Mouse (Mus musculus) 3134 (cell line): ENCODE measurements around the gene Prr19.

Experiments
- DNase-seq: peaks from one replicate; pipeline ENCODE4 v3.0.0-alpha.2; 2011; ENCODE audit warnings: low spot score; ENCODE audit not compliant: insufficient read length; ENCODE audit errors: extremely low read depth

Gene Prr19

DNA sequence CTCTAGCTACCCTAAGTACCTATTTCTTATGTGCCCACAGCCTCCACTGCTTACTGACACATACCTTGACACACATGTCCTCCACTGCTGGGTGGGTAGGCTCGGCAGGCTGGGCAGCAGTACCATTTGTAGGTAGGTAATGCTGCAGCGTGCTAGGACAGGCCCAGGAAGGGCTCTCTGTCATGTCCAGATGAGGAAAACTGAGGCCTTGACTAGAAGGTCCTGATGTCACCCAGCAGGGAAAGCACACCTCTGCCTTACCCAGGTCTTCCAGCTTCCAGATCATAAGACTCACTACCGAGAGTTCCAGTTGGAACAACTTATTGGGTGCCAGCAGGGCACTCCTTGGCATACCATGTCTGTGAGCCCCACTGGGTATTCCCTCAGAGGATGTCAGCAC lies 26.2 kb upstream of the Prr19 start:
- no peak for DNase-seq

DNA sequence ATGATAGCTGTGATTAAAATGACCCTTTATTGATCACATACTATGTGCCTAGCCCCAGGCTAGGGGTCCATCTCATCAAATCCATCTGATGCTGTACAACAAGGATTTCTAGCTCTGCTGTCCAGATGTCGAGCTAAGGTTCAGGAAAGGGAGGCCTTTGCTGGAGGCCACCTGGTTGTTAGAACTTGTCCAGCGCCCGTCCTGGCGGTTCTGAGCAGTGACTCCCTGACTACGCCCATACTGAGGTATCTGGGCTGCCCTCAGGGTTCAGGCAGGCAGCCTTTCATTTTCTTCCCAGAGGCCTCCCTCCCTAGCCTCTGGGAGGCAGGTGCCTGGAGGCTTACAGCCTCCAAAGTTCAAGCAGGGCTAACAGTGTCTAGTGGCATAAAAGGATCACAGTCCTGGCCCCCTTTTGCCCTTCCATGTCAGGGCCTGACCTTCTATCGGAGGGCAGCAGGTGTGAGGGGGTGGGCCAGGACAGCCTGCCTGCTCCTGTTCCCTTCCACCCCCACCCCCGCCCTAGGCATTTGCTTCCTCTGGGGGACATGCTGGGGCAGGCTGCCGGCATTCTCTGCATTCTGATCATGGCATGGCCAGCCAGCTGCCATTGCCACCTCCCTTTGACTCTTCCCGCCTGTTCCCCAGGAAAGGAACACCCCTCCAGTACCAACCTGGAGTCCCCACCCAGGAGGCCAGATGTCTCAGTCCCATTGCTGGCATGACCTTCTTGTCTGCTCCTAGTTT lies 25.5 kb upstream of the Prr19 start:
- DNase-seq = no peak

DNA sequence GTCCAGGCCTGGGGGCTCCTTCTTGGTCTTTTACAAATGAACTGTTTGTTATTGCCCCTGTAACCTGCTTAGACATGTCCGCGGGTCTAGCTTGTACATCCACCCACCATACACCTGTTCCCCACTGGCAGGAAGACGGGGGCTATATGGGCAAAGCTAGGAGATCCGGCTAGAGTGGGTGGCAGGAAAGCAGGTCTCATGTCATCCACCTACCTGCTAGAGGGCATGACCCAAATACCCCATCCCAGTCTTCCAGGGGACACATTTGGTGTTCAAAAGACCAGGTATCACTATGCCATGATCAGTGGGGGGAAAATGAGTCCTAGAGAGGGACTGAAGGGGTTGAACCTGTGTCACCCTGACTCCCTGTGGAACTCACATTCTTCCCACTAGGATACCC lies 23.8 kb upstream of the Prr19 start:
- DNase-seq = no peak

DNA sequence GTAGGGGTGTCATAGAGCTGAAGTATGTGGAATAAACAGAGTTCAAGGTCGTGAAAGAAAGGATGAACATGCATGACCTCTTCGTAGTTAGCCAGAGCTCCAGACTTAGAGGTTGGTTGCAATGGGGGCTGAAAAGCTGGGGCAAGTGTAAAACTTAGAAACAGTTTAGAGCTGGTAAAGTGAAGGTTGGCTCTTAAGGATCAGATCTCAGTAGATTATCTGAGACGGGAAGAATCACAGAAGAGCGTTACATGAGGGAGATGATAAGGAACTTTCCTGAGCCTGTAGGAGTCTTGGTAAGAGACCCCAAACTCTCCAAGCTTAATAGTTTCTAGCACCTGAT lies 23.2 kb upstream of the Prr19 start:
- no peak for DNase-seq

DNA sequence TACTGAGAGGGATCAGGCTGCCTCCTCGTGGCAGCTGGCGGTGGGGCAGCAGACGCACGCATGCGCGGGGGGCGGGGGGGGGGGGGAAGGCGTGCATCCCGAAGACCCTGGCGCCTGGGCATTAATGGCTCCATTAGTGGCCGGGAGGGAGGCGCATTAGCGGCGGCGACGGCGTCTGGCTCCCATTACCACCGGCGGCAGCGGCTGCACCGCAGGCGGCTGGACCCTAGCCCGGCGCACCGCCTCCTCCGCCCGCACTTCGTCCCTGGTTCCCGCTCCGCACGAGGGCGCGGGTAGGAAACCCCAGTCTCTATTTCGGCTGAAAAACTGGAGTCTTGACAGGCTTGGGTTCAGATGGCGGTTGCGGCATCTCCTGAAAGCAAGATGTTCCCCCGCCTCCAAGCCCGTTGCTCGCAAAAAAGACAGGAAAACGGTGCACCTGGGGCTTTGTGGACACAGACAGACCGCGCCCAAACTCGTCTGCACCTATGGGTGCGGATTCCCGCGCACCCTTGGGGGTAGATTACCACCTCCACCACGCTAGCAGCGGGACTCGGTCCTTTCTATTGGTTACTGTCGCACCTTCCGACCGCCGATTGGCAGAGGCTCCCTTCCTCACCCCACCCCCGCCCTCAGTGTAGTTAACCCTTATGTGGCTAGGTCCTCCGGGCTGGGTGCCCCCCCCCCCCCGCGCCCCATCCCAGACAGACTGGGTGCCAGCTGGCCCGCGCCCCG lies 22.7 kb upstream of the Prr19 start:
- peak; percentile 95 for DNase-seq

DNA sequence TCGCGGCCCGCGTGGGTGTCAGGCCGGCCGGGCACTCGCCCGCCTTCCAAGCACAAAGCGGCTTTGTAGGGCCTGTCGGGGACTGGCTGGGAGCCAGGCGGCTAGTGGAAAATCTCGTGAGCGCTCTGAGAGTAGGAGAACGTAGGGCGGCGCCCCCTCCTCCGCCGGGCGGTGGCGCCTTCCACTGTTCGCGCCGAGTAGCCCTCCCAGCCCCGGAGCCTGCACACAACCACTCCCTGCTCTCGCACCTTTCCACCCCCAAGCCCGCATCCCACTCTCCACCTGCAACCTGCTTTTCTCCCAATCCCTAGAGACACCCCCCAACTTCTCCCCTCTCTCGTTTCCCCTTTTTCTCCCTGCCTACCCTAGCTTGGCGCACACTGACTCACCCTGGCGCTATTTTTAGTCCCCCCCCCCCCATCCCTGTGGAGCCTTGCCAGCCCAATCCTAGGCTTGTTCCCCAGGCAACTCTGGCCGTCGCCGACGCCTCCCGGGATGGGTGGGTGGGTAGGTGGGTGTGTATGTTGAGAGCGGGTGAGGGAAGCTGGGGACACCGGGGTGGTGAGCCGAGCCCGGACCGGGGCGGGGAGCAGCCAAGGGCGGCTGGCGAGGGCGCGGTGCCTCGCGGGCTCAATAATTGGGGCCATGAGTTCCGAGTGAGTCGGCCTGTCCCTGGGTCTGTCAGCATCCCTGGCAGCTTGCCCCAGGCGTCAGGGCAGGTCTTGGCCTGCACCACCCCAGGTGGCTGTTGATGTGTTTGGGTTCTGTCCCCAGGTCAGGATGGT lies 21.9 kb upstream of the Prr19 start:
- peak; percentile 89 for DNase-seq

DNA sequence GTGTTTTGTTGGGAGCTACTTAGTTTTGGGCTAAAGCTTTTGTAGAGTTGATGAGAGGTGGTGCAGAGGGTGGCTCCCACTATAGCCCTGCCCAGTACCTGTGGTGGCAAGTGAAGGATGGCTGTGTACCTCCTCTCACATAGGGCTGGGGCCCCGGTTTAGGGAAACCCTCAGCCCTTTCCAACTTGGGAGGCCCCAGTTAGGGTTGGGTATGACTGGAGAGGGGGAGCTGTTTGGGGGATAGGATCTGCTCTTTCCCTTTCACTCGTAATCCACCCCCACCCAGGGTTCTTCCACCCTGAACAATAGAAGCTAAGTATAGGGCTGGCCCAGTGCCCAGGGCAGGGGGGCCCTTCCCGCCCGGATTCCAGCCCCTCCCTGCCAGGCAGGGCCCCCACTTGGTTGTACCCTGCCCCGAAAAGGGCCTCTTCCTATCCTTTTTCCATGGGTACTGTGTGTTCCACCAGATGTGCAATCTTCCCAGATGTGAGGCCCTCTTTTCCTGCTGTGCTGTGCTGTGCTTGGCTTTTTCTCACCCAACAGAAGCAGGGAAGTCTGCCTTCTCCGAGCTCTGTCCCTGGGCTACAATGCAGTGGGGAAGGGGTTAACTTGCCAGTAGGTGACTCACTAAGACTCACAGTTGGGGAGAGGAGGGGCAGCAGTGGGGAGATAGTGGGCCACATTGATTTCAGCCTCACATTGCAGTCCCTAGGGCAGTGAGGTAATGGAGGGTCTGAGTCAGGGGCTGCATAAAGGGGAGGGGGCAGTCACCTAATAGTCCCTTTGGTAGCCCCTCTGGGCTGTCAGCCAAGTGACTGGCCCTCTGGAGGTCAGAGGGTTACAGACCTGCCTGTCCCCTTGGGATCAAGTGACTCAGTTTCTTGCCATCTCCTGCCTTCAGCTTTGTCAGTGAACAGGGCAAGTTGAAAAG lies 21.1 kb upstream of the Prr19 start:
- DNase-seq = peak; percentile 77

DNA sequence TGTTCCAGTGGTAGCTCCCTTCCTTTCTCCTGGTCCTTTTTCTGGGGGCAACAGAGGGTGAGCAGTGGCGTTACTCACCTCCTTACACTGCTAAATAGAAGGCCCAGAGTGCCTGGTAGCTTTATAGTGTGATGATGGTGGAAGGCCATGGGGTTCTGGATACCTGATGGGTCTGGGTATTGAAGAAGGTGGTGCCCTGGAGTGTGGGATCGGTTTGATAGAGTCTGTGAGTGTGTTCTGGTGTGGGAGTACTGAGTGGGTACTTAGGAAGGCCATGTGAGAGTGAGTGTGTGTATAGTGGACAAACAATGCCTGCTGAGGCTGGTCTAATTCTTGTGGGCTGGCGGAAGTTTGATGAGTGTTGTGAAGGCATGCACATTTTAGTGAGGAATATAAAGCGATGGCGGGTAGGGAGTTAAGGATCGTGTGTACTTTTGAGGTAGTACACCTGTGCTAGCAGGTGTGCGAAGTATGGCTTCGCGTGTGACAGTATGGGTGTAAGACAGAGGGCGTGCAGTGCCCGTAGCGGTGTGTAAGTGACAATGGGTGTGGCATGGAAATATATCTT lies 20.0 kb upstream of the Prr19 start:
- DNase-seq = no peak

DNA sequence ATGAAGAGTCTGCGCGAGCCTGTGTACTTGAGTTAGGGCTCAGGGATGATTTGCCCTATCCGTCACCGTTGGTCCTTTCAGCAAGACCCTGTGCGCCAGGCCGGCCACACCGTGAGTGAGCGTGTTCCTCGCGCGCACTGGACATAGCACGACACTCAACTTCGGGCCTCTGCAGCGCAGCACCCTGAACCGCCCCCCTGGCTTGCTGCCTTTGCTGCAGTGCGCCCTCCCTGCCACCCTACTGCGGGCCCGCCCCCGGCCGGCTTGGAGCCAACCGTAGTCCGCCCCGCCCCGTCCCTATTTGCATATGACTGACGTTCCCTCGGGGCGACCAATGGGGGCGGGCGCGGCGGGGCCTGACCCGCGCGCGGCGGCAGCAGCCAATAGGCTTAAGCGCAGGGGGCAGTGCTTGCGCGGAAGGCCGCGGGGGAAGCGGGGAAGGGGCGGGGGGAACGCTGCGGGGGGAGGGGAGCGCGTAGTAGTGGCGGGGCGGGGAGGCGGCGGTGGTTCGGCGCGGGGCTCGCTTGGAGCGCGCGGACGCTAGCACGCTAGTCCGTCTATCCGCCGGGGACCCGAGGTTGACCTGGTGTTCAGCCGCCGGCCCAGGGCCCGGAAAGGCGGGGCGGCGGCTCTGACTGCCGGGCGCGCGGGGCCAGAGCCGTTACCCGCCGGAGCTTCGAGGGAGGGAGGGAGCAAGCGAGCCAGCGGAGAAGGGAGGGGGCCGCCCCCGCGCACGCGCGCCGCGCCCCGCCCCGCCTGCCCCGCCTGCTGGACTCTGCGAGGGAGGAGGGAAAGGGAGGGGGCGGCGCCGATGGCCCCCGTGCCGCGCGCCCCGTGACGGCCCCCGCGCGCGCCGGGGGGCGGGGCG lies 19.2 kb upstream of the Prr19 start:
- DNase-seq = peak; percentile 99

DNA sequence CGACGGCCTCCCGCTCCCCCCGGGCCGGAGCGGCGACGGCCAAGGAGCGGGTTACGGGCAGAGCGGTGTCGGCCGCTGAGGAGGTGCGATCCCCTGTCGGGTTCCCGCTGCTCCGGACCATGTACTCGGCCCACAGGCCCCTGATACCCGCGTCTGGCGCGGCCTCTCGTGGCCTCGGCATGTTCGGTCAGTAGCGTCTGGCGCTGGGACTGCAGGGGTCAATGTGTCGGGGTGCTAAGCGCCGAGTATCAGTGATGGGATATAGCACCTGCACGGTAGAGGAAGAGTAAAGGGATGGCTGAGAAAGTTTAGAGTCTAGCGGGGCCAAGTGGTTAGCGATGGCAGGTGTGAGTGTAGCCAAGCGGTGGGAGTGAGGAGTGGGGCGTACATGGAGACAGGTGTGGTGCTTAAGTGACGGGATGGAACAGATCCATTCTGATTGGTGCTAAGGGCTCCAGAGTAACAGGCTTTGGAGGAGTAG lies 18.4 kb upstream of the Prr19 start:
- DNase-seq = peak; percentile 50

DNA sequence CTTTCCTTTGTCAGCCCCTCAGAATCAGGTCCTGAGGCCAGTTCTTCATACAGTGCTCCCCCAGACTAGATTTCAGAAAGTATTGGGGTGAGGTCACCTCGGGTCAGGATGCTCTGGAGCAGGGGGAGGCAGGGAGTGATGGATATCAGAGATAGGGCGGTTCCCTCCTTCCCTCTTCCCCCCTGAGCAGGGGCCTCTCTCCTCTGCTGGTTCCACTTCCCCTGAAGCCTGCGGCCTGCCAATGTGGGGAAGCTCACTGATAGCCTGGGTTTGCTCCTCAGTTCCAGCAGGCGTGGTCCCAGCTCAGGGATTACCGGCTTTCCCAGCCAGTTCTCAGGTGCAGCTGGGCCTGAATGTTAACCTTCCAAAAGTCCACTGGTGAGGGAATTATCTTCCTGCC lies 17.6 kb upstream of the Prr19 start:
- no peak for DNase-seq

DNA sequence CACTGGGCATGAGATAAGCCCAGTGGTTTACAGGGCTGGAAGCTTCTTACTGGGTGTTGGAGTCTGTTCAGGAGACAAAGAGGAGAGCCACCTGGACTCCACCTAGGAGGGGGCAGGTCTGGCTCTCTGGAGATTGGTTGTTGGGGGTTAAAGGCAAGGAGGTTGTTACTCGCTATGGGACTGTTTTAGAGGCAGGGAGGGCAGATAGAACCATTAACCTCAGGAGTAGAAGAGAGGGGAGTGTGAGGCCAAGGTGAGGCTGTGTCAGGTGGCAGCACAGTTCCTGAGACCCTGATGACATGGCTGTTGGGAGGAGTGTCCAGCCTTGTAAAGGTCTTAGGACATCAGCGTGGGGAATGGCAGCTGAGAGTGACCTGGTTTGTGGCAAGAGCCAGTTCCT lies 17.0 kb upstream of the Prr19 start:
- no peak for DNase-seq

DNA sequence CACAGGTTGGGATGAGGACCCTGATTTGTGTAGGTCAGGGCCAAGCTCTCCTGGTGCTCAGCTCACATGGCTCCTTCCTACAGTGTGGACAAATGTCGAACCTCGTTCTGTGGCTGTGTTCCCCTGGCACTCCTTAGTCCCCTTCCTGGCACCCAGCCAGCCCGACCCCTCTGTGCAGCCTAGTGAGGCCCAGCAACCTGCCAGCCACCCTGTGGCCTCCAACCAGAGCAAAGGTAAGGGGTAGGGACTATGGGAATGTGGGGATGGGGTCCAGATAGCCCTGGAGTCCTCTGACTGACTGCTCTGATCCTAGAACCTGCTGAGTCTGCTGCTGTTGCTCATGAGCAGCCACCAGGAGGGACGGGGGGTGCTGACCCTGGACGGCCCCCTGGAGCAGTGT lies 16.4 kb upstream of the Prr19 start:
- DNase-seq = no peak

DNA sequence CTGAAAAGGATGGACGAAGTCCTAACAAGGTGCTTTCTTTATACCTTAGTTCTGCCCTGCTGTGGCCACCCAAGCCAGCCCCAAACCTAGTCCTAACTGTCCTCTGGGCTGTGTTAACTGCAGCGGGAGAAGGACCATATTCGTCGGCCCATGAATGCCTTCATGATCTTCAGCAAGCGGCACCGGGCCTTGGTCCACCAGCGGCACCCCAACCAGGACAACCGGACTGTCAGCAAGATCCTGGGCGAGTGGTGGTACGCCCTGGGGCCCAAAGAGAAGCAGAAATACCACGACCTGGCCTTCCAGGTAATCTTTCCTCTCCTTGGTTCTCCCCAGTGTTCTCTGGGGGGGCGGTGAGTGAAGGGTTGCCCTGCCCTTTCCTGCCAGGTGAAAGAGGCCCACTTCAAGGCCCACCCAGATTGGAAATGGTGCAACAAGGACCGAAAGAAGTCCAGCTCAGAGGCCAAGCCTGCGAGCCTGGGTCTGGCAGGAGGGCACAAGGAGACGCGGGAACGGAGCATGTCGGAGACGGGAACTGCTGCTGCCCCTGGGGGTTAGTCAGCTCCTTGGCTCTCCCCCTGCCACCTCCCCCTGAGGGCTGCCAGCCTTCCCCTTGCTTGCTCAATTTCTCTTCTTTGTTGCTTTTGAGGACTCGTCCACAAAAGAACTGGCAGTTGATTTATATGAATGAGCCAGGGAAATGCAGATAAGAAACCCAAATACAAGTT lies 15.5 kb upstream of the Prr19 start:
- no peak for DNase-seq

DNA sequence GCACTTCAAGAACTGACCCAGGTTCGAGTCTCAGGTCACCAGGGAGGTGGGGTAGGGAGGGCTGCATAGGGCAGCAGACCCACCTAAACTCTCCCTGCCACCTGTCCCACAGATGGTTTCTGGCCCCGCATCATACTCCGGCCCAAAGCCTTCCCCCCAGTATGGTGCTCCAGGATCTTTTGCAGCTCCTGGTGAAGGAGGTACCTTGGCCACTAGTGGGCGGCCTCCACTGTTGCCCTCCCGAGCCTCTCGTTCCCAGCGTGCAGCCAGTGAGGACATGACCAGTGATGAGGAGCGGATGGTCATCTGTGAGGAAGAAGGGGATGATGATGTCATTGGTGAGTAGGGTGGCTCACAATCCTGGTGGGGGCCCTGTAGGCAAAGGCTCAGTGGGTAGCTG lies 14.2 kb upstream of the Prr19 start:
- no peak for DNase-seq

DNA sequence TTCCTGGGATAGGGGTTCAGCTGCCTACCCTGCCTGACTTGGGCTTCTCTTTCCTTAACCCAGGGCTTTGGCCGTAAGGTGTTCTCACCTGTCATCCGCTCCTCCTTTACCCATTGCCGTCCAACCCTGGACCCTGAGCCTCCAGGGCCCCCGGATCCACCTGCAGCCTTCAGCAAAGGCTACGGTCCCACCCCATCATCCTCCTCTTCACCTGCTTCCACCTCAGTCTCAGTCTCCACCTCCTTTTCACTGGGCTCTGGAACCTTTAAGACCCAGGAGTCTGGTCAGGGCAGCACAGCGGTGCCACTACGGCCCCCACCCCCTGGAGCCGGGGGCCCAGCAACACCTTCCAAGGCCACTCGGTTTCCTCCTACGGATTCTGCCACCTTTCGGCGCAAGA lies 13.2 kb upstream of the Prr19 start:
- DNase-seq = no peak

DNA sequence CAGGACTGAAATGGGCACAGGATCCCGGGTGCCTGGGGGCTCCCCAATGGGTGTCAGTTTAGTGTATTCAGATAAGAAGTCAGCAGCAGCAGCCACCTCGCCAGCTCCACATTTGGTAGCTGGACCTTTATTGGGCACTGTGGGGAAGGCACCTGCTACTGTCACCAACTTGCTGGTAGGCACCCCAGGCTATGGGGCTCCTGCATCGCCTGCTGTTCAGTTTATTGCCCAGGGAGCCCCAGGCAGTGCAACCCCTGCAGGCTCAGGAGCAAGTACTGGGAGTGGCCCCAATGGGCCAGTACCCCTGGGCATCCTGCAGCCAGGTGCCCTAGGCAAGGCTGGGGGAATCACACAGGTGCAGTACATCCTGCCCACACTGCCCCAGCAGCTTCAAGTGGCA lies 12.5 kb upstream of the Prr19 start:
- DNase-seq = no peak

DNA sequence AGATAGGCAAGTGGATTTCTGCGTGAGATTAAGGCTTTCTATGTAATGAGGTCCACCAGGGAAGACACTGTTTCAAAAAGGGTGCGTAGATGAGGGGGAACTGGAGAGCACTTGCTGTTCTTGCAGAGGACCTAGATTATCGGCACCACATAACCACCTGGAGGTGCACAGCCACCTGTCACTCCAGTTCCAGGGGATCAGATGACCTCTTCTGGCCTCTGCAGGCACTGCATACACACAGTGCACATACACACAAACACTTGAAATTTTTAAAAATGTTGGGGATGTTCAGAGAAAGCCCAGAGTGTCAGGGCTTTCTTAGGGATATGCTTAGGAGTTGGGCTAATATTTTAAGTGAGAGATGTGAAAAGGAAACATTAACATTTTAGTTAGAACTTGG lies 11.3 kb upstream of the Prr19 start:
- DNase-seq = no peak

DNA sequence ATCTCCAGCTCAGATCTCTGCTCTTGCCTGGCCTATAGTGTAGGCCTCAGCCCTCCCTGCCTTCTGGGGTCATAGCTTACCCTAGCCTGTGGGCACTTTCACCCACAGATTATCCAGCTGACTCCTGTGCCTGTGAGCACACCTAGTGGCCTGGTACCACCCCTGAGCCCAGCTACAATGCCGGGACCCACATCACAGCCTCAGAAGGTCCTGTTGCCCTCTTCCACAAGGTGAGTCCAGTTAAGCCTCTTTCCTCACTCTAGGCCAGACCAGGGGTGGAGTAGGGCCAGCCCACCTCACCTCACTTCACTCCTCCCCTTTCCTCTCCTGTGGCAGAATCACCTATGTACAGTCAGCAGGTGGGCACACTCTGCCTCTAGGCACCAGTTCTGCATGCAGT lies 10.7 kb upstream of the Prr19 start:
- no peak for DNase-seq
